Mouse (Mus musculus) right cerebral cortex, postnatal 4 days (tissue): ENCODE measurements around the gene Slco3a1.

Experiments
- DNase-seq: peaks from one replicate; pipeline ENCODE4 v3.0.0-alpha.2; 2022

Slco3a1 gene

DNA sequence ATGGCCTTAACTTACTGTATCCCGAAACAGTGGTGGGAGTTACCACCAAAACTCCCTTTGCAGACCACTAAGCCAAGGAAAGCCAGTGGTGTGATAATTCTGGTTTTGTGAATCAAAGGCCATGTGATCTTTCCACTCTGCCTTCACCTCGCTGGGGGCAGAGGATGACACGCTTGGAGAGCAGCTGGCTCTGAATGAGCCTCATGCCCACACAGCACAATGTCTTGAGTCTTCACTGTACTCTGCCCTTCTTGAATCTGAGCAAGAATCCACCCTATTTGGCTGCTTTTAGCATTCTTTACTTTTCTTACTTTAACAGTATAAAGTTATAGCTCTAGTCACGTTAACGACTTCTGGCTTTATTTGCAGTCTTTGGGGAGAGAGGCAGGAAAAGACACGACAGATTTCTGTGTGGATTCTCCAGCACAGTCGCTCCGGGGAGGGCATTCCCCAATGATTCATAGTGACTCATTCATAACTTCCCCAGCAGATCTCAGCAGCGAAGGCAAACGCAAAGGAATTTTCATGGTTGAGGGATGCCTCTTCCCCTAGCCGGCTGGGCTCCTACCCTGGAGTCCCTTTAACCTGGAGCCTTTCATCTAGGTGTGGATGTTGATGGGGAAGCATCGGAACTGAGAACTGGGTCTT is 178.1 kb downstream of the Slco3a1 start:
- no peak for DNase-seq

DNA sequence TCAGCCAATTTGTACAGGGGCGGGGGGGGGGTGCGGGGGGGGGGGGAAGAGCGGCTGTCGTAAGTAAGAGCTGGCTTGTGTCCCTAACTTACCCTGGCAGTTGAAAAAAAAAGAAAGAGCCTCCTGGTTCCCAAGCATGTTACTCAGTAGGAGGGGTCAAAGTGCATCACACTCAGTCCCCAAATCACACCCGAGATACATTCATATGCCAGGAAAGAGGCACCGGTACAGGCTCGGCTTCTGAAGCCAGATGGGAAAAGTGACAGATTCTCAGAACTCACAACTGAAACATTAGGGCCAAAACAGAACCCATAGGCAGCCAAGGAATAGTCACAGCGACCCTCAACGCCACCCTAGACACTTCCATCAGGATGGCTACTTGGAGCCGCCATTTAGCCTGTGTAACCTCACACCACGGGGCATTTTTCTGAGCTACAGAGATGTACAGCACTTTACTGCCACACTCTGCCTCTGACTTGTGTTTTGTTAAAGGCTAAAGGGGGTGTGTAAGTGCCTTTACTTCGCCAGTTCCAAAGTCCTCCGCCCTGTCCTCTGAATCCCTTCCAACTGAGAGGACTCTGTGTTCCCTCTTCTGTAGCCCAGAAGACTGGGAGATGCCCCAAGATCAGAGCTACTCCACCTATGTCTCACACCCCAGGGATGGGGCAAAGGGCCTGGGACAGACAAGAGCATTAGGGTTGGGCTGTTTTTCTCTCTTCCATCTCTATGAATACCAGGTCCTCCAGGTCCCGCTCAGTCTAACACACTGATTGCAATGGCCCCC is 179.2 kb downstream of the Slco3a1 start:
- no peak for DNase-seq

DNA sequence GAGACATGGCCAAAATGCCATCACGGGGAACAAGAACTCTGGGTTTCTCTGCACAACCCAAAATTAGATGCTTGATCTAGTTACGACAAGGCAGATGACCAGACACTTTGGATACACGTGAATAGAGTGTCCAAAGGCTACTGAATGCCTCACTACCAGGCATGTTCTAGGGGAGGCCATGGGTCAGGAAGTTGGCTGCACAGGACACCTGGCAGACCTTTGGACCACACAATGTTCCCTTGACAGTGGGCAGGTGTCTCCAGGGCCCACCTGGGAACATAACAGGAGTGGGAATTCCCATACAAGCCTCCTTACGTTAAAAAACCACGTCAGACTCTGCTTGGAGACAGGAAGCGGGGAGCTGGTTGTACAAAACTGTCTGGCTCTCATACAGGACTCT is 181.5 kb downstream of the Slco3a1 start:
- no peak for DNase-seq

DNA sequence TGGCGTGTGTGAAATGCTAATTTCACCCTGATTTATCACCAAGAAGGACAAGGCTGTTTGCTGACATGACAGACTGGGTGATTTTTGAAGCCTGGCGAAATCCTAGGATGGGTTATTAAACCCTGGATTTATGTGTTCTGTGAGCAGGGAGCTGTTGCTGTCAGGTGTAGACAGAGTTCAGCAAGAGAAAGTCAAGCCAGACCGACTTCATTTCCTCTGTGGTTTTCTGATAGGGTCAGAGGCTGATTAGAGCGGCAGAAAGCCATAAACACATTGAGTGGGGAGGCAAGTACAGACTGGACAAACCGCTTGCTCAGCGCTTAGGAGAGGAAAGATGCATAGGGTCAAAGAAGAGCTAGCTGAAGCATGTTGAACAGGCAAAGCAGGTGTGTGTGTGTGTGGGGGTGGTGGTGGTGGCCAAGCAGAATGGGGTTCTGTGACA is 182.4 kb downstream of the Slco3a1 start:
- DNase-seq = no peak

DNA sequence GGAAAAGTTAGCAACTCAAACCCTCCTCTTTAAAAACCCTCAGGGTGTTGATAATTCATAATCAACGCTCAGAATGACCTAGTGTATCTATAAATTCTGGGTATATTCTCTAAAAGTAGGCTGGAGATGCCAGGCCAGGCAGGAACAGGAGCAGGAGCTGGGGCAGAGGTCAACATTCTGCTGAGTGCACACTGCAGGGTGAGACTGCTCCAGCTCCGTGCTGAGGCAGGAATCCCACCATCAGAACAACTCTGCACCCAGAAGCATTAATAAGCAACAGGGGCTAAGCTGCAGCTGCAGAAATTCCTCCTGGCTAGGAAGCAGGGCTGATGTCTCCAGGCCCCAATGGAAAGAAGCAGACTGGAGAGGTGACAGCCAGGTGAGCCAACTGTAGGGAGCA is 182.9 kb downstream of the Slco3a1 start:
- DNase-seq = no peak

DNA sequence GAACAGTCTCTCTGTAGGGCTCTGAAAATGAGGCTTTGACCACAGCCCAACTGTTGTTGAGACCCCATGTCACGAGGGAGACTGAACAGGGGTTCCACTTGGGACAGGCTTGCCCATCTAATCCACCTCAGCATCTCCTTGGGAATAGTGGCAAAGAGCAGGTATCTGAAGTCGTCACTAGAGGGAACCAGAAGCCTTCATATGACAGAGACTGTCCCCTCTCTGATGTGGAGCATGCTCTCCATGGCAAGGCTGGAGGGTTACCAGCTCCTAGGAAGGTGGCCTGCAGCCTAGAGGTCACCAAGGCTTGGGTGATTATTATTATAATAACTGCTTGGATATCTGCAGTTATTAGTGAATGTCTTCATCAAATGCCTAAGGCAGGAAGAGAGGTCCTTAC is 183.4 kb downstream of the Slco3a1 start:
- no peak for DNase-seq

DNA sequence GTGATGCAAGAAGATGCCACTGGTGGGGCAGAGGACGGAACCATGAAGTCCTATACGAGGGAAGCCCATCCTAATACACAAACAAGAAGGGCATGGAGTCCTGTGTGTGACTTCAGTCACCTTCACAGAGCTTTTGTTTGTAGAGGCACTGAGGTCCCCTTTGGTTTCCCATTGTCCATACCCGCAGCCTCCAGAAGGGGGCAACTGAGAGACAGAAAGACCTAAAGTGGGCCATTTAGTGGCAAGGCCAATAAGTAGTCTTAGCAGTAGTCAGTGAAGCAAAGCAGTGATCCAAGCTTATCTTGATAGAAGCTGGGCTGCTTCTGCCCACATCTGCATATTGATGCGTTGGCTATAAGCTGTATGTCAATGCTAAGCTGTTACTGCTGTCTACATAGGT is 184.9 kb downstream of the Slco3a1 start:
- DNase-seq = peak; percentile 35

DNA sequence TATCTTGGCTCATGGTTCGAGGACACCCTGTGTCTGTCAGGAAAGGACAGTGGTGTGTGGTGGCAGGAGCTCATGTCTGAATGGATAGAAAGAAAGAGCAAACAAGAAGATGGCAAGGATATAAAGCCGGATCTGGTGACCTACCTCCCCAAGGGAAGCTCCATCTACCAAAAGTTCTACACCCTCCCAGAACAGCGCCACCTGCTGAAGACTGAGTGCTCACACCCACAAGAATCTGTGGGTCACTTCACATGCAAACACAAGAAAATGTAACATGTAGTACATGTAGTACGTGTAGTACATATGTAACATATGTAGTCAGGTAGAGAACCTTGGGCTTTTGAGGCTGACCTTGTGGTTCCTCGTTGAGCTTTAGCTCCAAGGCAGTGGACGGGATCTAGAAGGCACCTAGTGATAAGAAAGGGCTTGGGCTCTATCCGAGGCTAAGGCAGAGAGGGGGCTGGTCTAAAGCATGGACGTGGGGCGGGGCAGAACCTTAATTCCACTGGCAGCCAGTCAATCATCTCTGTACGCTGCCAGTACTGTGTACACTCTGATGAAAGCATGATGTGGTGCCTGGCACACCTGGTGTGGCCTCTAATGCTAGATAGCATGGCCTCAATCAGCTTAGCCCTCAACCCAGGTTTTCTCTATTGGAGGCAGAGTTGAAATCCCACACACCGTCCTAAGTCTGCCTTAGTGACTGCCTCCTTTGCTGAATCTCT is 186.2 kb downstream of the Slco3a1 start:
- no peak for DNase-seq

DNA sequence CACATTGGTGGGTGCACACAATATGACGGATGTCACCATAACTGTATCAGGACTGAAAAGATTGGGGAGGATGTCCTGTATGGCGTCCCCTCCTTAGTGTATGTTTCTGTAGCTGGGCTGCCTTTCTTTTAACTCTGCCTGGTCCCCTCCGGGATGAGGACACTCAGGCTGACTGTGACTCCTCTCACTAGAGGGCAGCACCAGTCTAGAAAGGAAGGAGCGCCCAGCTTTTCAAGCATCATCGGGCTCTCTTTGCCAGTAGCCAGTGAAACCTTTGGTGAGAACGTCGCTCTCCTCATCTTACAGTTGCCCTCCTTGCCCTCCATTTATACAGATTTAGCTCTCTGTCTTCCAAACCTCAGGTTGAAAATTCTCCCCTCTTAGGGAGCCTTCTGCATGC is 187.2 kb downstream of the Slco3a1 start:
- DNase-seq = peak; percentile 68

DNA sequence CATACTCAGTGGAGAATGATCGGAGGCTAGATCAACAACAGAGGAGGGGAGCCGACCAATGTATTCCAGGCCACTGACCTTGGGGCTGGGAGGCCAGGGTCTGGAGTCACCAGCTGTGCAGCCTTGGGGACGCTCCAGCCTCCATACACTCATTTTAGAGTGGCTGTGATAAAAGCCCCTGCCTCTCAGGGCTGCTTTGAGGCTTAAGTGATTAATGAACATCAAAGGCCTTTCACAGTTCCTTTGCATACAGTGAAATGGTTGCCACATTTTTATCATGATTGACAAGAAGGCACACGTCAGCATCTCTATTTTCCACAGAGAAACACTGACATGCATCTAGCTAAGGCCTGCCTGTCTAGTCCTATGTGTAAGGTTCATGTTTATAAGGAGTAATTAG is 189.0 kb downstream of the Slco3a1 start:
- no peak for DNase-seq

DNA sequence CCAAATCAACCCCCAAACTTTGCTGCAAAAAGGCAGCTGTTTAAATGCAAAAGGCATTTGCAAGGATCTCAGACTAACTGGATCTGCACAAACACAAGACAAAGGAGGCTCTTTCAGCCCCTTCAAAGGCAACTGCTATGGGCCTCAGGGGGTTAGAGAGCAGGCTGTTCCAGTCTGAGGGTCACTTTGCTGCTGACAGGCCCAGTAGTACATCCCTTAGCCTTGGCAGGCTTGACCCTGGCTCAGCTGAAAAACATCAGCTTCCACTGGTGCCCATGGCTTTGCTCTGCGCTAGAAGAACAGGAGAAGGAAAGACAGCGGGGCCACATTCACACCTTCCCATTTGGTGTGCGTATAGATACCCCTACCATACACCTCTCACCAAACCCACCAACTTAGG is 189.6 kb downstream of the Slco3a1 start:
- DNase-seq = no peak

DNA sequence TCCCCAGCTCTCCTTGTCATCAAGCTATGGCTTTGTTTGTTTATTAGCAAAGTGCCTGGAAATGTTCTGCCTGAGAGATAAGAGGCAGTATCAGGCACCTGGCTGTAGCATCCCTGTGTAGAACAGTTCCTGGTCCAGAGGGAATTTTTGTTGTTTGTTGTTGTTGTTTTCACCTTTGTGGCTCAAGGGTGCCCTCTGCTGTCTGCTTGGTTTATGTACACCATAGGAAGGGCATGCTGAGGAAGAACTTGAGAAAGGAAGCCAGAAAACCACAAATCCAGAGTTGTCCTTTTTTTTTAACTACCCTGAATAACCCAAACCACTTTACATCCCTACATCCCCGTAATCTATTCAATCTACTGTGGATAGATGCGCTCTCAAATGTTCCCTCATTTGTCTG is 191.1 kb downstream of the Slco3a1 start:
- peak; percentile 40 for DNase-seq

DNA sequence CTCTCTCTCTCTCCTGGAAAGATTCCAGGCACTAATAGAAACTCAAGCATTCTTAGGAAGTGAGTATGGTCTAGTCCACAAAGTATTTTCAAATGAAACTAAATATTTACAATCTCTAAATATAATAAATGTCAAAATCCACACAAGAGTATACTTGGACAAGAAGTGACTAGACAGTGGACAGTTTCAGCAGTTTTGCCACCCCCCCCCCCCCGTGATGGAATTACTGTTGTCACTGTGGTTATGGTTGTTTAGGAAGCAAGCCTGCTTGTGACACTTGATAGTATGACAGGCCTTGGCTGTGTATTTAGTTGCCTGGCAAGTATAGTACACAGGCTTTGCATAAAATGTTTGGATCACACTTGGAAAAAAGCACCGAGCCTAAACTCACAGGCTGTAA is 192.9 kb downstream of the Slco3a1 start:
- DNase-seq = no peak

DNA sequence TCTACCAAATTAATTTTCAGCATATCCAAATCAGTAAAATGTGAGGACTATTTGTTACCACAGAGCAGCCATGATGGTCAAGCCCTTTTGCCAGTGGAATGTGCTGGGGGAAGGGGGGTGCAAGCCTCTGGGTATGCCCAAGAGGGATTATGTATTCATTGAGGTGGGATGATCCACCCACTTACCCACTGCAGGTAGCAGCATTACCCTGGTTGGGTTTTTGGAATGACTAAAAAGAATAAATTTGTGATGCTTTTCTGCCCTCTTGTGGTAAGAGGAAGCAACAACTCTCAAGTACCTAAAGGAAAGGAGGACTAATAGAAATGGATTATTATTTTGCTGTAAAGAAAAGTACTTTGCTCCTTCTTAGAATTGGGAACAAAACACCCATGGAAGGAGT is 197.6 kb downstream of the Slco3a1 start:
- no peak for DNase-seq

DNA sequence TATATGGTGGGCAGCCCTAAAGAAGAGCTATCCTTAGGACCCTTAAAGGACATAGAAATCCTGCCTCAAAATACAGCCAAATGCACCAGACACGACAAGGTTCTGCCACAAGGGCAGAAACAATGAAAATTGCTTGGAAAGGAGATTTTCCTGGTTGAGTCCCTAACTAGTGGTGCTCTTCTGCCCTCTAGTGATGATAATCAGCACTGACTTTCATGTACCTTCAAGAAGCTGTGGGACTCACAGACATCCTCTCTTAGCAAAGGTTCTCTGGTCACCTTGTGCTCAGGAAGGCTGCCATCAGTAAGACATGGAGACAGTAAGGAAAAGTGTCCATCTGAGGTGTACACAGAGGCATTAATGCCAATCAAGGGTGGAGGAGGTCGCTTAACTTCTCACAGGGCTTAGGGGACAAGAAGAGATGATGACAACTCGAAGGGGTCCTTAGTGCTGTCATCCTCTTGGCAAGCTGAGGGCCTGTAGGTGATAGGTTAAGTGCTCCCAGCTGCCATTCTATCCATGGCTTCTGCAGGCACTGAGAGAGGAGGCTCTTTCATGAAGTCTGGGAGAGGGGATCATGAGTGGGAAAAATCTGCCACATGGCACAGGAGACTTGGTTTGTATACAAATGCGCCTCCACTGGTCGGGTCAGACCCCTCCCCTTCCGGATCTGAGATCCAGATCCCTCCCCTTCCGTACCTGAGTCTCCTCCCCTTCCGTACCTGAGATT is 199.9 kb downstream of the Slco3a1 start:
- no peak for DNase-seq

DNA sequence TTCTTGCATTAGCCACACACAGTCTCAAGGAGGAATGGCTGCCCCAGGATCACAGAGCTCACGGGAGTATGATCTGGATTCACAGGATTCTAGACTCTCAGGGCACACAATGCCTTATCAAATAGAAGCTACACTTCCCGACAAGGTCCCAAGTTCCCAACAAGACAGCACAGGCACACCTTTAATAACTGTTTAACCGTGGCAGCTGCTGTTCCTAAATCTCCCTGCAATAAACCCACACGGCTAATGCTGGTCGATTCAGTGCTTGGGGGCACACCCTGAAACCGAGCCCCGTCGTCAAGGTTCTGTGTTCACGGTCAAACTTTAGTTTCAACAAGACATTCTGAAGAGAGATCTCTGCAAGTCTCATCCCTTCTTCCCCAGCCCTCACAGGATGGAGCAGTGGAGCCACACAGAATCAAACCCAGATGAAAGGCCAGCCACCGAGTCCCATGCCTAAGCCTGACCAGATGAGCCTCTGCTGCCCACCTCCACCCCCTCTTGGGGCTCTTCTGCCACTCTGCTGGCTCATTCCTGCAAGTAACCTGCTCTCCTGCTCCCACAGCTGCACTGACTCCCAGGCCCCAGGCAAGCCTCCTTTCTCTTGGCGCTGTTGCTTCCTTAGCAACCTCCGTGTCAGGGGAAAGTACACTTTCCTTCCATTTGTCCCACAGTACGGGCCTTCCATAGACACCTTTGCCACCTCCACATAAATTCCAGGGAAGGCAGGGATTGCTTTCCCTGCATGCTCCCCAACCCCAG is 200.7 kb downstream of the Slco3a1 start:
- DNase-seq = no peak

DNA sequence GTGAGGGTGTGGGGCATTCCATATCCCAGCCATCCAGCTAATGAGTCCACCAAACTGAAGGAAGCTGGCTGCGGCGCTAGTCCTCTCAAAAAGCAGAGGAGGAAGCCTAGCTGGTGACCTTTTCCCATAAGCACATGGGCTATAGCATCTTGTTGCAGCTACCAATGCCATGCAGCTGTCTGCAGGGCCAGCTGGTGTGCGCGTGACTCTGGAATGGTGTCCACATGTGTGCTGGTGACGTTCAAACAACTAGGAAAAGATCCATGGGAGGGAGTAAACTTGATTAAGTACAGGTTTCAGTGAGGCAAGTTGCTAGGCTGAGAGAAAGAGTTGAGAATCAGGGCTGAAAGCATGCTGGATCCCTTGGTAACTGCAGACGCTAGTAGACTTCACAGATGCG is 201.3 kb downstream of the Slco3a1 start:
- DNase-seq = no peak

DNA sequence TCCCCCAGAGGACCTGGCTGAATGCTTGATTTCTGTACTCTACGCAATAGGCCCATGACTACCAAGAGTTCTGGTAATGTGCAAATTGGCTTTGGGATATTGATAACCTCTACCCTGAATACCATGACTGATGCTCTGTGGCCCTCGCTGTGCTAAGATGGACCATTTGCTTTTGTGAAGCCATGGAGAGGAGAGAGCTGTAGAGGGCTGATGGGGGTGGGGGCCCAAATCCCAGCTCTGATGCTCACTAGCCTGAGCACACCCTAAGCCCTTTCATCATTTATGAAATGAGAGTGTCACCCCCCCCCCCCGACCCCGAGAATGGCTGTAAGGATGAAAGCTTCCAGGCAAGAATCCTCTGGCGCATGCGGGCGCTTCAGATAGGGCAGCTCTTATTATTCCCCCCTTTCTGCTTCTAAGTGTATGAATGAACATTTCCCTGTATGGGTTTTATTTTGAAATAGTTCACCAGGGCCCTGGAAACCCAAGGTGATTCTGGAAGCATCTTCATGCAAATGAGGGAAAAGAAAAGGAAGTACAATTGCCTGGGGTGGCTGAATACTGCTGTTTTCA is 206.2 kb downstream of the Slco3a1 start:
- no peak for DNase-seq

DNA sequence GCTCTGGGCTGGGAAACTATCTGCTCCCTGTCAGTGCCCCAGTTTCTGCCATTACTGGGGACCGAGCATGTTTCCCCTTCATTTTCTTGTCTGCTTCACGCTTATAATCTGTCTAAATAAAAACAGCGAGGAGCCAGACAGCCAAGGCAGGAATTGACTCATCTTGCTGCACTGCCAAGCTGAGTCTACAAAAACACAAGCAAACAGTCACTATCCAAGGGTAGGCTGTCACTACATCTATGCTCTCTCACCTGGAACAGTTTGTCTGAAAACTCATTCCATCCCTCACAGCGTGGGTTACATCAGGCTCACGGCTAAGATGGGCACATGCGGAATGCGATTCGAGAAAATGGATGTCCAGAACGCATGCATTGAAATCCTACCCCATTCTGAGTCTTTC is 207.6 kb downstream of the Slco3a1 start:
- no peak for DNase-seq

DNA sequence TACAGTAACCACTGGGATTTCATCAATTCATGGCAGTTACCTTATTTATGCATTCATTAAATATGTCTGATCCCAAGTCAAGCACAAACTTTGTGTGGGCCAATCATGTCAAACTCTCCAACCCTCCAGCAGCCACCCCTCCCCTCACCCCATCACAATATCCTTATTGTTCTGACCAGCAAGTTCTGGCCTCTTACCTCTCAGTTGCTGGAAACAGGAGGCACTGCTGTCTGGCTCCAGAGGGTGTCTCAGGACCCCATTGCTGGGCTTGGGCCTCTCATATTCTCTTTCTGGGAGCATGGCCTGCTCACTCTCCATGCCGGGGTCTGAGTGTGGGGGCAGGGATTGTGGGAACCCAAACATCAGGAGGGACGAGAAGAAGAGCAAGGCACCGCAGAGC is 208.1 kb downstream of the Slco3a1 start:
- DNase-seq = no peak

DNA sequence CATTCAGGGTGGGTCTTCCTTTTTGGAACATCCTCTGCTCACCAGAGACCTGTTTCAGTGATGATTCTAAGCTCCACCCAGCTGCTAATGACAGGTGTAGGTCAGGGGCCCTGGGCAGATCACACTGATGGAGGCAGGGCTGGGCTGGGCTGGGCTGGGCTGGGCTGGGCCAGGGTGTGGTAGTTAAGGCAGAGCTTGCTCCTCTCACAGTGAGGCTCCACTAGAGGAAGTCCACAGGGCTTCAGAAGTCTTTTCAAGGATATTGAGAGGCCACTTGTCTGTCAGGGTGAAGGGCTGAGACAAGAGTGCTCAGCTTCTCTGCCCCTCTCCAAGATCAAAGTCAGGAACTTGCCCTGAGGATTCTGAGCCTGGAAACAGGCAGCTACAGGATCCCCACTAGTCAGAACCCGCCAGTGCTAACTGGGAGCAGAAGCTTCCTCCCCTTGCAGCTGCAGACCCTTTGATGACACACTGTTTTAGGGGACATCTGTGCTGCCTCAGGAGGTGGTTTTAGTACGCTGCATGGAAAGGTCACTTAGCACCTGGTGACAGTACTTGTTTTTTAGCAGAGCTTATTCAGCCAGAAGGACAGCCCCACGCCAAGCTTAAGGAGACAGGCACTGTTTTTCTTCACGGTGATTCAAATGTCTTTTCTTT is 213.3 kb downstream of the Slco3a1 start:
- DNase-seq = no peak
